Mouse (Mus musculus) G1E (cell line): ENCODE data around the gene Emc6. TPM values are rescaled to one million over a fixed set of nuclear protein-coding genes. Genes with fewer than 3 reads are reported as not detected.

Source experiments
- ATAC-seq: 2 replicates; pipeline ENCODE4 v1.8.0; 2016; ENCODE audit warnings: mild to moderate bottlenecking; ENCODE audit not compliant: insufficient number of reproducible peaks, poor library complexity, low FRiP score, severe bottlenecking; ENCODE audit errors: extremely low read depth
- DNase-seq: peaks from one replicate; pipeline ENCODE4 v3.0.0; 2012; ENCODE audit warnings: low spot score
- H3K27me3 ChIP-seq: 2 replicates; pipeline ENCODE4 v1.6.1; 2012; ENCODE audit warnings: mild to moderate bottlenecking, low read length, inconsistent platforms; ENCODE audit not compliant: insufficient read depth
- H3K36me3 ChIP-seq: replicated peaks from 2 replicates; pipeline ENCODE3; 2012; ENCODE audit warnings: mild to moderate bottlenecking, inconsistent platforms
- H3K4me1 ChIP-seq: 2 replicates; pipeline ENCODE4 v1.6.1; 2012; ENCODE audit warnings: low read depth, low read length, inconsistent platforms, mixed read lengths; ENCODE audit not compliant: insufficient read depth
- H3K4me3 ChIP-seq: 2 replicates; pipeline ENCODE4 v1.5.1; 2012; ENCODE audit warnings: low read depth, mild to moderate bottlenecking, inconsistent platforms, low read length, moderate library complexity, mixed read lengths
- H3K9me3 ChIP-seq: replicated peaks from 2 replicates; pipeline ENCODE4 v1.6.1; 2012; ENCODE audit warnings: inconsistent platforms
- CTCF ChIP-seq: IDR thresholded peaks from 2 replicates; pipeline ENCODE4 v1.5.1; 2012; ENCODE audit warnings: low read depth, low read length, inconsistent platforms, mixed read lengths
- GATA1 ChIP-seq: IDR thresholded peaks from 2 replicates; pipeline ENCODE4 v1.6.1; 2012; ENCODE audit warnings: borderline replicate concordance, low read length, inconsistent platforms, mixed read lengths
- GATA2 ChIP-seq: IDR thresholded peaks from 2 replicates; pipeline ENCODE4 v1.6.1; 2012; ENCODE audit warnings: low read depth, low read length, inconsistent platforms, borderline replicate concordance
- POLR2AphosphoS5 ChIP-seq: IDR thresholded peaks from 2 replicates; pipeline ENCODE4 v1.6.1; 2012; ENCODE audit warnings: low read depth, low read length, inconsistent platforms; ENCODE audit not compliant: insufficient replicate concordance
- TAL1 ChIP-seq: conservative IDR thresholded peaks from 2 replicates; pipeline ENCODE4 v1.6.1; 2012; ENCODE audit warnings: low read depth, low read length, inconsistent platforms, mixed read lengths
- polyA plus RNA-seq: library from polyadenylated mRNA; stranded (reverse); fragments of >175 nt; gene quantifications from 2 replicates; pipeline ENCODE4 v1.2.3, GENCODE M21; 2012
- total RNA-seq, 2 experiments: library from RNA; stranded (forward) in 1 of 2; stranded (reverse) in 1 of 2; fragments of 200-1000 nt in 1 of 2; fragments of >200 nt in 1 of 2; fragmentation: Nextera tagmentation in 1 of 2; gene quantifications; 2 replicates each; pipeline ENCODE4 v1.2.3; 2014 to 2017

Emc6 gene
- total and polyA plus RNA-seq, 3 experiments = 43.7 to 178 (median 54.7) TPM

DNA sequence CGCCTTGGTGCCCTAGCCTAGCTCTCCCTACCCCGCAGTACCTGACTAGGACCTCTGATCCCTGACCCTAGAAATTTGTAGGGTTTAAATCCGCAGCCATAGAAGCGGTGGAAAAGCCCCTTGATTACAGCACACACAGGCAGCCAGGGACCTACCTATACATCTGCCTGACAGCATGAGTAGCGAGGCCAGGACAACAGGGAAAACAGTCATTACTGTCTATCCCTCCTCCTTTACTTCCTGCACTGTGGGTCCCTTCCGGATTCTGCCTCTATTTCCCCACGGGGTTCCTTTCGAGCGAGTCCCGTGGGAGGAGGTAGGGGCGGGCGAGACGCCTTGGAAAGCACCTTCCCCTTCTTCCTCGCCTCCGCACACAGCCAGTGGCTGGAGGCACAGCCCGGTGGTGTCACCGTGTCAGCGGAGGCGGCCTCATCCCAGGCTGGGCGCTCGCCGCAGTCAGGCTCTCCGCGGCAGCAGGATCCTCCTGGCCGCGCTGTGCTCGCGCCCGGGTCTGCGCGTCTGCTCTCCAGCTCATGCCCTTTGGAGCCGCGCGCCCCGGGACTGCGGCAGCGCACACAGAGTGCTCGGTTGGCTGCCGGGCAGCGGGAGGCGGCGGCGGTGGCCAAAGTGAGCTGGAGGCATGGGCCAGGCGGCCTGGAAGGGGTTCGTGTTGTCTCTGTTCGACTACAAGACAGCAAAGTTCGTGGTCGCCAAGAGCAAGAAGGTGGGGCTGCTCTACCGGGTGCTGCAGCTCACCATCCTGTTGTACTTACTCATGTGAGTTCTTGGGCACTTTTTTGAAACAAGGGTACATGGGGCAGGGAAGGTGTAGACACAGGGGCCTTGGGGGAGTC, 16.7 kb downstream of the Emc6 start, which contains the start of gene P2rx5:
P2rx5 (plus strand) TSS at position 465 of the 854 bp plus-strand sequence.
- ATAC-seq = no peak
- TF ChIP-seq GATA1 (no peak), POLR2AphosphoS5 (no peak), TAL1 (no peak), CTCF (no peak), GATA2 (no peak)
- H3K9me3 ChIP-seq = no peaks in the 10 kb centered on the region
- peaks cover 9% of the 10 kb centered on the region for H3K4me1 ChIP-seq
- peaks cover 3% of the 10 kb centered on the region for H3K36me3 ChIP-seq
- no peak within 1 kb of the TSS for H3K4me3 ChIP-seq
- H3K27me3 ChIP-seq = peaks cover 34% of the 10 kb centered on the region
- DNase-seq = no peak

DNA sequence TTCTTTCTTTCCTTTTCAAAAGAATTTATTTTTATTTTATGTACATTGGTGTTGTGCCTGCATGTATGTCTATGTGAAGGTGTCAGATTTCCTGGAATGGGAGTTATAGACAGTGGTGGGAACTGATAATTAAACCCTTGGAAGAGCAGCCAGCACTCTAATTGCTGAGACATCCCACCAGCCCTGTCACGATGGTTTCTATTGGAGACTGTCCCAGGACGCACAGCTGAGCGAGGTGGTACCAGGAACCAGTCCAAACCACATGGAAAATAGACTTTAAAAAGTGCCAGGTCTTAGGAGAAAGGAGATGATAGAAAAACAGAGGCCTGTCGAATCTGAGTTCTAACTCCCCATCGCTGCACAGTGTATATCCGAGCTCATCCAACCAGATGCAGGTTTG, 21.8 kb downstream of the Emc6 start:
- H3K4me1 ChIP-seq = no peaks in the 10 kb centered on the region
- DNase-seq (no peak), ATAC-seq (no peak)
- H3K27me3 ChIP-seq = peaks cover 38% of the 10 kb centered on the region
- no peaks in the 10 kb centered on the region for H3K36me3 ChIP-seq
- no peaks in the 10 kb centered on the region for H3K9me3 ChIP-seq
- H3K4me3 ChIP-seq = no peak overlapping the region
- no peak for TF ChIP-seq CTCF
- TF ChIP-seq GATA2 = no peak
- no peak for TF ChIP-seq POLR2AphosphoS5

DNA sequence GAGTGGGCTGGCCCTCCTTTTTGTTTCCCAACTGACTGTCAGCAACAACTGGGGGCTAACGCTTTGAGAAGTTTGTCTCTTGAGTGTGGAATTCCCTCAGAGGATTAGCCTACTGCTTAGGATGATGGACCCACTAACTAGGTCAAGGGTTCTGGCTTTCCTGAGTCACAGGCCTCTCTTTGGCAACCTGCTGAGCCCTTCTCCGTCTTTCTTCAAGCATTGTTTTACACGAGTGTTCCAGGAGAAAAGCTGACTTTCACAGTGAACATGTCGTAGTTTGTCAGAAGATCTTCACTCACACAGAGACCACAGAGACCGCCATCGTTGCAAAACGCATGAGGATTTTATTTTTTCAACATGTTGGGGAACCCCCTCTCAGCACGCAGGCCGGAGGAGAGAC, 28.6 kb downstream of the Emc6 start:
- Histone ChIP-seq H3K36me3 (no peaks in the 10 kb centered on the region), H3K27me3 (peaks cover 33% of the 10 kb centered on the region), H3K4me1 (no peaks in the 10 kb centered on the region), H3K4me3 (no peak overlapping the region), H3K9me3 (no peaks in the 10 kb centered on the region)
- ATAC-seq (no peak), DNase-seq (no peak)
- TF ChIP-seq TAL1 (no peak), GATA1 (no peak), GATA2 (no peak), CTCF (no peak), POLR2AphosphoS5 (no peak)

DNA sequence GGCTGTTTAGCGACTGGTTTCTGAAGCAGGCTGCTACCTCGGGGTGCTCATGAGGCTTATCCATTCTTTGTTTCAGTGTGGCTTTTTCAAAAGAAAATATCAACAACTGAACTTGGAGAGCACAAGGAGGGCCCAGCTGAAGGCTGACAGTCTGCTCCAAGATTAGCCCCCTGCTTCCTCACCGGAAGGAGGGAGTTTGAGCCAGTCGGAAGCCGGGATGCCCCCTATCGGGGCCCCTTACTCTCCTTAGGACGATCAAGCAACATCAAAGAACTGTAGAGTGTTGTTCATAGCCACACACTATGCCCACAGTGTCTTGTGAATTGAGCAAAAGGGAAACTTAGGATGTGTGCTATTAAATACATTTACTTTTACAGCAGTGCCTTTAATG, 29.9 kb downstream of the Emc6 start:
- TF ChIP-seq CTCF (no peak), POLR2AphosphoS5 (no peak), TAL1 (no peak), GATA2 (no peak), GATA1 (no peak)

DNA sequence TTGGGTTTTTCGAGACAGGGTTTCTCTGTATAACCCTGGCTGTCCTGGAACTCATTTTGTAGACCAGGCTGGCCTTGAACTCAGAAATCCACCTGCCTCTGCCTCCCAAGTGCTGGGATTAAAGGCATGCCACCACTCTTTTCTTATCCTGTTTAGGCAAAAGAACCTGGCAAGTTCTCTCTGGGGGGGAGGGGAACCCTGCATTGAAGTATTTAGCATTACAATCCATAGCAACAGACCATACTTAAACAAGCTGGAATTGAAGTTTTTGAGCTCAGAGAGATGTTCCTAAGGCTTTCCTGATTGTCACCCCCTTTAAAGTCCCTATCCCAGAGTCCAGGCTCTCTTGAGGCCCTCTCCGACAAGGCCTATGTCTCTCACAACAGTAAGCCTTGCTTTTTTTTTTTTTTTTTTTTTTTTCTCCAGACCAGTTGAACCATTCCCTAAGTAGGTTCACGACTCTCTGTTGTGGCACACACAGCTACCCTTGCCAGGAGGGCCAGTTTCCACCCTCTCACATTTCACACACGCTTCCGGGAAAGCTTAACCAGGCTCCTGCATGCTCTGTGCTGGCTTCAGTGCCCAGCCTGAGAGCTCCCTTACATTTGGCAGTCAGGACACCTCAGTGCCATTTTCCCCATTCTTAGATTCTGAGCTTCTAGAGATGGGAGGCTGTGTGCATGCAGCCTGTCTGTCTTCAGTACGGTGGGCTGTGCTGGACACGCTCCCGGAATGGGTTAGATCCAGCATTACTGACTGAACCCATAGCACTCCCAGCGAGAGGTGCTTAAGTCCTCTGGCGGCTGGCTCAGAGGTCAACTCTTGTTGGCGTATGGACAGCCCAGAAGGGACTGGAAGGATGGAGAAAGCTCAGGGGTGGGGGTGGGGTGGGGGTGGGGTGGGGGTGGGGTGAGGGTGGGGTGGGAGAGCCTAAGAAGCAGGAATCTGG, 30.5 kb downstream of the Emc6 start:
- ATAC-seq (no peak), DNase-seq (no peak)
- Histone ChIP-seq H3K4me3 (no peak overlapping the region), H3K27me3 (peaks cover 34% of the 10 kb centered on the region), H3K9me3 (no peaks in the 10 kb centered on the region), H3K4me1 (no peaks in the 10 kb centered on the region), H3K36me3 (no peaks in the 10 kb centered on the region)
- TF ChIP-seq TAL1 (no peak), GATA1 (no peak), POLR2AphosphoS5 (no peak), CTCF (no peak), GATA2 (no peak)

More for the DNA sequence above, 29.9 kb downstream of the Emc6 start:
- no peaks in the 10 kb centered on the region for H3K4me1 ChIP-seq
- H3K4me3 ChIP-seq = no peak overlapping the region
- H3K9me3 ChIP-seq = no peaks in the 10 kb centered on the region
- H3K36me3 ChIP-seq = no peaks in the 10 kb centered on the region
- ATAC-seq (no peak), DNase-seq (no peak)
- peaks cover 34% of the 10 kb centered on the region for H3K27me3 ChIP-seq

DNA sequence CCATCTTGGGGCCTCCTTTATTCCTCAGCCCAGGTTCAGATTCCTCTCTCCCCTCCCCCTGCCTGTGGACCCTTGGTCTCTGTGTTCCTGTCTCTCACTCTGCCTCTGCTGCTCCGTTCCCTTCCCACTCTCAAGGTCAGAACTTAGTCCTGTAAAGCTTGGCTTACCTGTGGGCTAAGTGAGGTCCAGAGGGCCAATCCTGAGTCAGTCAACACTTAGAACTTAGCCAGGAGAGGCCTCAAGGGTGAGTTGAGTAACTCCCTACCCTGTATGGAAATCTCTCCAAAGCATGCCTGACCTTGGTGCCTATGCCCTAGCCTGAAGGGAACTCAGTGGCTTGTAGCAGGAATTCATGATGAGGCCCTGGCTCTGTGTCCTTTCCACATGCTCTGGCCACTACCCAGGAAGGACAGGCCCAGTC, 32.6 kb downstream of the Emc6 start:
- DNase-seq = no peak
- no peaks in the 10 kb centered on the region for H3K9me3 ChIP-seq
- H3K4me1 ChIP-seq = no peaks in the 10 kb centered on the region
- TF ChIP-seq GATA2 = no peak
- TF ChIP-seq CTCF = no peak
- TF ChIP-seq POLR2AphosphoS5 = no peak
- TF ChIP-seq TAL1 = no peak
- TF ChIP-seq GATA1 = no peak
- H3K4me3 ChIP-seq = no peak overlapping the region
- ATAC-seq = no peak
- peaks cover 32% of the 10 kb centered on the region for H3K27me3 ChIP-seq
- H3K36me3 ChIP-seq = no peaks in the 10 kb centered on the region
